Mouse (Mus musculus) lung, embryonic 14.5 days (tissue): ENCODE data around the gene Cnga1. TPM values are rescaled to one million over a fixed set of nuclear protein-coding genes. Genes with fewer than 3 reads are reported as not detected.
"Not testable (repeated sequence)": the region's sequence is repeated elsewhere in the genome, so short reads cannot be mapped to it uniquely, and the experiment has no call there.

ENCODE experiments used
- ATAC-seq: fragments of 200-750 bp; cut with Nextera tagmentation; 2 replicates; pipeline ENCODE4 v1.8.0; 2017; ENCODE audit warnings: mild to moderate bottlenecking, moderate TSS enrichment, moderate library complexity; ENCODE audit not compliant: insufficient read depth
- DNase-seq: peaks from one replicate; pipeline ENCODE4 v3.0.0-alpha.2; 2015
- H3K27ac ChIP-seq: fragments of 300-500 bp; sonication (generic); 2 replicates; pipeline ENCODE4 v1.5.1; 2014; ENCODE audit warnings: low read depth, mild to moderate bottlenecking, moderate library complexity
- H3K27me3 ChIP-seq: fragments of 300-500 bp; sonication (generic); 2 replicates; pipeline ENCODE4 v1.6.1; 2014; ENCODE audit warnings: low read length, control low read depth; ENCODE audit not compliant: insufficient read depth
- H3K36me3 ChIP-seq: fragments of 300-500 bp; sonication (generic); 2 replicates; pipeline ENCODE4 v1.6.1; 2014; ENCODE audit warnings: control low read depth; ENCODE audit not compliant: insufficient read depth
- H3K4me1 ChIP-seq: fragments of 300-500 bp; sonication (generic); 2 replicates; pipeline ENCODE4 v1.6.1; 2014; ENCODE audit warnings: antibody characterized with exemption, control low read depth; ENCODE audit not compliant: insufficient read depth
- H3K4me2 ChIP-seq: fragments of 300-500 bp; sonication (generic); 2 replicates; pipeline ENCODE4 v1.6.1; 2014; ENCODE audit warnings: mild to moderate bottlenecking
- H3K4me3 ChIP-seq: fragments of 300-500 bp; sonication (generic); 2 replicates; pipeline ENCODE4 v1.5.1; 2014; ENCODE audit warnings: low read depth, low read length
- H3K9ac ChIP-seq: fragments of 300-500 bp; sonication (generic); 2 replicates; pipeline ENCODE4 v1.6.1; 2014
- H3K9me3 ChIP-seq: fragments of 300-500 bp; sonication (generic); 2 replicates; pipeline ENCODE4 v1.6.1; 2016; ENCODE audit warnings: low read depth, low read length, control low read depth
- CTCF ChIP-seq: IDR thresholded peaks from 2 replicates; pipeline ENCODE4 v1.5.1; 2016; ENCODE audit warnings: antibody characterized with exemption, low read depth
- WGBS: fragments of 180-500 bp; shearing (Covaris S2); extraction: QIAGEN DNeasy Blood & Tissue Kit; methylation state at CpG from one replicate; pipeline ENCODE4 v1.1.7; 2014; 5-methylcytosine and 5-hydroxymethylcytosine counted together
- polyA plus RNA-seq: library from polyadenylated mRNA; unstranded; fragments of >200 nt; fragmentation: Nextera tagmentation; extraction: Ambion mirVana; gene quantifications from 2 replicates; pipeline ENCODE4 v1.2.1, GENCODE M21; 2014

Cnga1 gene
- polyA plus RNA-seq, 1 experiment from 2014 or later: not detected

DNA sequence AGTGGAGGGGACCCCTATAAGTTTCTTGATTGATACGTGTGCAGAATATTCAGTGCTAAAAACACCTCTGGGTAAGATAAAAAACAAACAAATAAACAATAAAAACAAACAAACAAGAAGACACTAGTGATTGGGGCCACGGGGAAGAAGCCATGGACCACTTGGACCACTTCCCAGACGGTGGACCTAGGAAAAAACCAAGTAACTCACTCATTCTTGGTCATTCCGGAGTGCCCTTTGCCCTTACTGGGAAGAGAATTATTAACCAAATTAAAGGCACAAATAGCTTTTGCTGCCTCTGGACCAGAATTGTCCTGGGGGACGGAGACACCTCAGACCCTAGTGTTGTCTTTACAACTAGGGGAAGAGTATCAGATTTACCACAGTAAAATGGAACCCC lies 78.5 kb downstream of the Cnga1 start:
- Histone ChIP-seq H3K27ac (no peak overlapping the region), H3K27me3 (no peaks in the 10 kb centered on the region), H3K9ac (no peak overlapping the region), H3K4me3 (no peak overlapping the region), H3K4me2 (no peak overlapping the region), H3K4me1 (no peaks in the 10 kb centered on the region), H3K36me3 (no peaks in the 10 kb centered on the region), H3K9me3 (no peaks in the 10 kb centered on the region)
- 81% methylated on average over 5 of the region's 5 CpGs for WGBS
- TF ChIP-seq CTCF: no peak
- ATAC-seq (no peak), DNase-seq (no peak)

- not testable (repeated sequence) for H3K4me1 ChIP-seq, ATAC-seq, H3K27ac ChIP-seq, H3K36me3 ChIP-seq, H3K9me3 ChIP-seq, DNase-seq, H3K9ac ChIP-seq, H3K4me2 ChIP-seq, H3K27me3 ChIP-seq, H3K4me3 ChIP-seq
- 80% methylated on average over 2 of the region's 2 CpGs for WGBS
Measured at GRCm38 (mm10) chr5:72563183-72563582, 80.9 kb downstream of the Cnga1 start.

GRCm38 (mm10) chr5:72560976-72561628 lies 83.0 kb downstream of the Cnga1 start:
- no peak overlapping the region for H3K4me3 ChIP-seq
- ATAC-seq (no peak), DNase-seq (no peak)
- H3K9ac ChIP-seq: no peak overlapping the region
- H3K27ac ChIP-seq: no peak overlapping the region
- 56% methylated on average over 3 of the region's 3 CpGs for WGBS
- H3K4me2 ChIP-seq: no peak overlapping the region
- no peaks in the 10 kb centered on the region for H3K9me3 ChIP-seq
- 0 out of 2 replicates have a peak, but pooled peaks cover 4% of the 10 kb centered on the region for H3K4me1 ChIP-seq
- no peak for TF ChIP-seq CTCF
- peaks cover 1% of the 10 kb centered on the region for H3K36me3 ChIP-seq
- H3K27me3 ChIP-seq: no peaks in the 10 kb centered on the region

- peak; percentile 96 for ATAC-seq
- WGBS: under 1% methylated on average over 42 of the region's 42 CpGs
- Histone ChIP-seq H3K4me1 (0 out of 2 replicates have a peak, but pooled peaks cover 4% of the 10 kb centered on the region), H3K27me3 (no peaks in the 10 kb centered on the region), H3K36me3 (peaks cover 13% of the 10 kb centered on the region), H3K9ac (peak within 1 kb of the TSS; percentile 91), H3K9me3 (no peaks in the 10 kb centered on the region), H3K4me3 (peak within 1 kb of the TSS; percentile 86), H3K4me2 (peak within 1 kb of the TSS; percentile 87), H3K27ac (peak within 1 kb of the TSS; percentile 78)
- peak; percentile 100 for DNase-seq
- no peak for TF ChIP-seq CTCF
Measured at GRCm38 (mm10) chr5:72559544-72560049, 84.5 kb downstream of the Cnga1 start, which contains the start of gene Nfxl1. Nfxl1 (minus strand) TSS chr5:72559684.

GRCm38 (mm10) chr5:72558716-72559526 lies 85.2 kb downstream of the Cnga1 start:
- Histone ChIP-seq H3K36me3 (peaks cover 19% of the 10 kb centered on the region), H3K9ac (peak overlapping the region; percentile 91), H3K4me1 (0 out of 2 replicates have a peak, but pooled peaks cover 4% of the 10 kb centered on the region), H3K4me3 (peak overlapping the region; percentile 86), H3K27me3 (no peaks in the 10 kb centered on the region), H3K27ac (peak overlapping the region; percentile 78), H3K4me2 (peak overlapping the region; percentile 87), H3K9me3 (no peaks in the 10 kb centered on the region)
- peak; percentile 32 for DNase-seq
- ATAC-seq: peak; percentile 76
- no peak for TF ChIP-seq CTCF
- WGBS: under 1% methylated on average over 57 of the region's 57 CpGs

DNA sequence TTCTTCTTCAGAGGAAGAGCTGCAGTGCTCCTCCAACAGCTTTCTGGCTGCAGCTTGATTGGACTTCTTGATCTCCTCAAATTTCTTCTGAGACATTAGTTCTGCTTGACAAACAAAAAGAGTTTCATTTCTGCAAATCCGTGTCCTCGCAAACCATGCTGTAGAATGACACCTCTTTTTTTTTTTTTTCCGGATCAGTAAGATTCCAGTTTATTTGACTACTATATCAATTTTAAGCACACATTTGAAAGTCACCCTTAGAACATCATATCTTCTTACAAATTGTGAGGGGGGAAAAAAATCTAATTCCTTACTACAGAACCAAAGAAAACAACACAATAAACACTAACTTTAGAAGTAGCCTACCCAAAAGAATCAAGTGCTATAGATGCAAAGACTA lies 87.8 kb downstream of the Cnga1 start:
- Histone ChIP-seq H3K9ac (no peak overlapping the region), H3K4me1 (0 out of 2 replicates have a peak, but pooled peaks cover 4% of the 10 kb centered on the region), H3K9me3 (no peaks in the 10 kb centered on the region), H3K4me2 (no peak overlapping the region), H3K27me3 (no peaks in the 10 kb centered on the region), H3K4me3 (no peak overlapping the region), H3K27ac (no peak overlapping the region), H3K36me3 (peaks cover 29% of the 10 kb centered on the region)
- DNase-seq: no peak
- ATAC-seq: no peak
- TF ChIP-seq CTCF: no peak
- 85% methylated on average over 3 of the region's 3 CpGs for WGBS

Other genes with a start within 250 kb of the Cnga1 start
- gene Corin, start 139.8 kb downstream of the Cnga1 start, polyA plus RNA-seq: 0.89 and 1.9 TPM in 2 replicates
- gene Nfxl1, start 84.6 kb downstream of the Cnga1 start, polyA plus RNA-seq: 23.2 and 25.4 TPM in 2 replicates
- gene Zar1, start 63.0 kb downstream of the Cnga1 start, polyA plus RNA-seq: 0.14 TPM in 1 of 2 replicates, not detected in the other
- gene Gm5868, start 56.7 kb downstream of the Cnga1 start, polyA plus RNA-seq: 0.17 and 0.20 TPM in 2 replicates
- 0.29 and 0.31 TPM in 2 replicates for gene Nipal1, start 3.5 kb upstream of the Cnga1 start, polyA plus RNA-seq
- gene Txk, start 108.5 kb upstream of the Cnga1 start, polyA plus RNA-seq: 0.08 TPM in 1 of 2 replicates, not detected in the other
- gene Tec, start 224.2 kb upstream of the Cnga1 start, polyA plus RNA-seq: 3.5 and 3.8 TPM in 2 replicates